Mouse (Mus musculus): ENCODE data around the gene Atmin. TPM values are rescaled to one million over a fixed set of nuclear protein-coding genes. Genes with fewer than 3 reads are reported as not detected.
A peak's percentile ranks its signal among the peaks of the same experiment; 100 is the strongest.

The Atmin gene
- polyA plus RNA-seq, 1 experiment from 2014 or later: 9.9 TPM

- no peaks in the 10 kb centered on the region for H3K27me3 ChIP-seq
- no peaks in the 10 kb centered on the region for H3K4me1 ChIP-seq
- no peak overlapping the region for H3K27ac ChIP-seq
- H3K36me3 ChIP-seq: peaks cover 68% of the 10 kb centered on the region
- no peak overlapping the region for H3K4me3 ChIP-seq
- WGBS: 94% methylated on average over 4 of the region's 4 CpGs
- no peak overlapping the region for H3K4me2 ChIP-seq
- no peak overlapping the region for H3K9ac ChIP-seq
- H3K9me3 ChIP-seq: no peaks in the 10 kb centered on the region
- no peak for ATAC-seq (ENCODE audit: insufficient number of reproducible peaks, low FRiP score, low TSS enrichment, low read depth)
These were observed 8.2 kb upstream of the Atmin start for GRCm38 (mm10) chr8:116934976-116935375.

GRCm38 (mm10) chr8:116935506-116935905 lies 7.7 kb upstream of the Atmin start:
- Histone ChIP-seq H3K4me3 (no peak overlapping the region), H3K36me3 (peaks cover 70% of the 10 kb centered on the region), H3K9ac (no peak overlapping the region), H3K27me3 (no peaks in the 10 kb centered on the region), H3K4me1 (no peaks in the 10 kb centered on the region), H3K27ac (no peak overlapping the region), H3K9me3 (no peaks in the 10 kb centered on the region), H3K4me2 (no peak overlapping the region)
- WGBS: 88% methylated on average over 6 of the region's 6 CpGs
- no peak for ATAC-seq (ENCODE audit: insufficient number of reproducible peaks, low FRiP score, low TSS enrichment, low read depth)

GRCm38 (mm10) chr8:116942284-116943058 lies 722 bp upstream of the Atmin start:
- Histone ChIP-seq H3K9me3 (no peaks in the 10 kb centered on the region), H3K4me2 (no peak overlapping the region), H3K27ac (no peak overlapping the region), H3K9ac (no peak overlapping the region), H3K36me3 (peaks cover 15% of the 10 kb centered on the region), H3K27me3 (no peaks in the 10 kb centered on the region), H3K4me1 (peaks cover 16% of the 10 kb centered on the region), H3K4me3 (no peak overlapping the region; the same call in 1 of the 2 replicates)
- 78% methylated on average over 12 of the region's 12 CpGs for WGBS
- no peak for ATAC-seq (ENCODE audit: insufficient number of reproducible peaks, low FRiP score, low TSS enrichment, low read depth)

- Histone ChIP-seq H3K36me3 (peaks cover 6% of the 10 kb centered on the region), H3K27me3 (no peaks in the 10 kb centered on the region), H3K4me3 (peak overlapping the region; percentile 95), H3K9me3 (no peaks in the 10 kb centered on the region), H3K27ac (peak overlapping the region; percentile 33), H3K9ac (peak overlapping the region; percentile 89), H3K4me2 (peak overlapping the region; percentile 86), H3K4me1 (peaks cover 16% of the 10 kb centered on the region)
- under 1% methylated on average over 62 of the region's 62 CpGs for WGBS
- ATAC-seq (ENCODE audit: insufficient number of reproducible peaks, low FRiP score, low TSS enrichment, low read depth): peak; percentile 38; the same call in 1 of the 2 replicates
These were observed 577 bp downstream of the Atmin start for GRCm38 (mm10) chr8:116943555-116944384.

GRCm38 (mm10) chr8:116944385-116944696 lies 1.1 kb downstream of the Atmin start:
- H3K36me3 ChIP-seq: peaks cover 6% of the 10 kb centered on the region
- H3K4me1 ChIP-seq: peaks cover 16% of the 10 kb centered on the region
- no peaks in the 10 kb centered on the region for H3K9me3 ChIP-seq
- no peak overlapping the region for H3K27ac ChIP-seq
- H3K4me3 ChIP-seq: peak overlapping the region; percentile 95
- 8% methylated on average over 4 of the region's 4 CpGs for WGBS
- H3K9ac ChIP-seq: 0 out of 2 replicates have a peak overlapping the region, but pooled peaks have one; percentile 89
- H3K27me3 ChIP-seq: no peaks in the 10 kb centered on the region
- no peak for ATAC-seq (ENCODE audit: insufficient number of reproducible peaks, low FRiP score, low TSS enrichment, low read depth)
- peak overlapping the region; percentile 86 for H3K4me2 ChIP-seq

GRCm38 (mm10) chr8:116945169-116945910 lies 2.1 kb downstream of the Atmin start:
- H3K4me1 ChIP-seq: peaks cover 16% of the 10 kb centered on the region
- no peak for ATAC-seq (ENCODE audit: insufficient number of reproducible peaks, low FRiP score, low TSS enrichment, low read depth)
- no peaks in the 10 kb centered on the region for H3K27me3 ChIP-seq
- H3K9me3 ChIP-seq: no peaks in the 10 kb centered on the region
- no peak overlapping the region for H3K4me3 ChIP-seq
- no peak overlapping the region for H3K9ac ChIP-seq
- no peak overlapping the region for H3K27ac ChIP-seq
- WGBS: 83% methylated on average over 9 of the region's 9 CpGs
- H3K36me3 ChIP-seq: peaks cover 6% of the 10 kb centered on the region
- no peak overlapping the region for H3K4me2 ChIP-seq

- Histone ChIP-seq H3K9ac (peak overlapping the region; percentile 15; the same call in 1 of the 2 replicates), H3K36me3 (no peaks in the 10 kb centered on the region), H3K4me2 (no peak overlapping the region), H3K27ac (no peak overlapping the region), H3K9me3 (no peaks in the 10 kb centered on the region), H3K27me3 (no peaks in the 10 kb centered on the region), H3K4me3 (no peak overlapping the region), H3K4me1 (peaks cover 21% of the 10 kb centered on the region)
- ATAC-seq (ENCODE audit: insufficient number of reproducible peaks, low FRiP score, low TSS enrichment, low read depth): no peak
- 80% methylated on average over 21 of the region's 21 CpGs for WGBS
These were observed 3.2 kb downstream of the Atmin start for GRCm38 (mm10) chr8:116946268-116946838.

GRCm38 (mm10) chr8:116946851-116947250 lies 3.7 kb downstream of the Atmin start:
- H3K27me3 ChIP-seq: no peaks in the 10 kb centered on the region
- H3K9ac ChIP-seq: no peak overlapping the region
- H3K4me1 ChIP-seq: peaks cover 25% of the 10 kb centered on the region
- no peak overlapping the region for H3K27ac ChIP-seq
- no peaks in the 10 kb centered on the region for H3K9me3 ChIP-seq
- WGBS: 81% methylated on average over 6 of the region's 6 CpGs
- ATAC-seq (ENCODE audit: insufficient number of reproducible peaks, low FRiP score, low TSS enrichment, low read depth): no peak
- H3K36me3 ChIP-seq: no peaks in the 10 kb centered on the region
- H3K4me3 ChIP-seq: no peak overlapping the region
- H3K4me2 ChIP-seq: no peak overlapping the region

GRCm38 (mm10) chr8:116947589-116947988 lies 4.4 kb downstream of the Atmin start:
- Histone ChIP-seq H3K27me3 (no peaks in the 10 kb centered on the region), H3K9me3 (no peaks in the 10 kb centered on the region), H3K36me3 (no peaks in the 10 kb centered on the region), H3K4me3 (no peak overlapping the region), H3K4me2 (no peak overlapping the region), H3K9ac (no peak overlapping the region), H3K4me1 (peaks cover 29% of the 10 kb centered on the region), H3K27ac (no peak overlapping the region)
- no peak for ATAC-seq (ENCODE audit: insufficient number of reproducible peaks, low FRiP score, low TSS enrichment, low read depth)
- WGBS: 86% methylated on average over 7 of the region's 7 CpGs

- ATAC-seq (ENCODE audit: insufficient number of reproducible peaks, low FRiP score, low TSS enrichment, low read depth): no peak
- 39% methylated on average over 5 of the region's 5 CpGs for WGBS
- Histone ChIP-seq H3K4me2 (no peak overlapping the region), H3K27me3 (no peaks in the 10 kb centered on the region), H3K4me3 (no peak overlapping the region), H3K4me1 (peaks cover 13% of the 10 kb centered on the region), H3K27ac (no peak overlapping the region), H3K9me3 (no peaks in the 10 kb centered on the region), H3K9ac (no peak overlapping the region), H3K36me3 (peaks cover 36% of the 10 kb centered on the region)
These were observed 8.2 kb downstream of the Atmin start for GRCm38 (mm10) chr8:116951369-116951768.

- H3K9me3 ChIP-seq: no peaks in the 10 kb centered on the region
- H3K4me1 ChIP-seq: peaks cover 13% of the 10 kb centered on the region
- H3K27me3 ChIP-seq: no peaks in the 10 kb centered on the region
- WGBS: 86% methylated on average over 2 of the region's 2 CpGs
- no peak overlapping the region for H3K4me2 ChIP-seq
- ATAC-seq (ENCODE audit: insufficient number of reproducible peaks, low FRiP score, low TSS enrichment, low read depth): no peak
- no peak overlapping the region for H3K4me3 ChIP-seq
- H3K36me3 ChIP-seq: peaks cover 40% of the 10 kb centered on the region
- H3K27ac ChIP-seq: no peak overlapping the region
- no peak overlapping the region for H3K9ac ChIP-seq
These were observed 8.6 kb downstream of the Atmin start for GRCm38 (mm10) chr8:116951778-116952177.
